Mouse (Mus musculus) limb, embryonic 13.5 days (tissue): ENCODE measurements around the gene Lrriq3. TPM values are rescaled to one million over a fixed set of nuclear protein-coding genes. Genes with fewer than 3 reads are reported as not detected.
A peak's percentile ranks its signal among the peaks of the same experiment; 100 is the strongest.

Experiments
- ATAC-seq: fragments of 200-750 bp; cut with Nextera tagmentation; 2 replicates; pipeline ENCODE4 v1.8.0; 2017; ENCODE audit warnings: low read depth, moderate number of reproducible peaks, moderate TSS enrichment; ENCODE audit not compliant: low FRiP score
- H3K27ac ChIP-seq: fragments of 300-500 bp; sonication (generic); 2 replicates; pipeline ENCODE4 v1.5.1; 2015; ENCODE audit warnings: inconsistent platforms, mild to moderate bottlenecking, moderate library complexity
- H3K27me3 ChIP-seq: fragments of 300-500 bp; sonication (generic); 2 replicates; pipeline ENCODE4 v1.6.1; 2015; ENCODE audit warnings: mild to moderate bottlenecking, inconsistent platforms
- H3K36me3 ChIP-seq: fragments of 300-500 bp; sonication (generic); 2 replicates; pipeline ENCODE4 v1.6.1; 2015; ENCODE audit warnings: inconsistent platforms, mild to moderate bottlenecking, moderate library complexity
- H3K4me1 ChIP-seq: fragments of 300-500 bp; sonication (generic); 2 replicates; pipeline ENCODE4 v1.6.1; 2015; ENCODE audit warnings: inconsistent platforms
- H3K4me2 ChIP-seq: fragments of 300-500 bp; sonication (generic); replicated peaks from 2 replicates; pipeline ENCODE4 v1.6.1; 2015; ENCODE audit warnings: inconsistent platforms, mild to moderate bottlenecking, moderate library complexity
- H3K4me3 ChIP-seq: fragments of 300-500 bp; sonication (generic); 2 replicates; pipeline ENCODE4 v1.5.1; 2015; ENCODE audit warnings: moderate library complexity, mild to moderate bottlenecking, inconsistent platforms
- H3K9ac ChIP-seq: fragments of 300-500 bp; sonication (generic); 2 replicates; pipeline ENCODE4 v1.6.1; 2015; ENCODE audit warnings: mild to moderate bottlenecking, inconsistent platforms
- H3K9me3 ChIP-seq: fragments of 300-500 bp; sonication (generic); 2 replicates; pipeline ENCODE4 v1.6.1; 2016; ENCODE audit warnings: inconsistent platforms
- WGBS: fragments of 180-500 bp; shearing (Covaris S2); methylation state at CpG from one replicate; pipeline ENCODE4 v1.1.7; 2015; 5-methylcytosine and 5-hydroxymethylcytosine counted together
- polyA plus RNA-seq: library from polyadenylated mRNA; unstranded; fragments of >200 nt; fragmentation: Nextera tagmentation; extraction: Ambion mirVana; gene quantifications from 2 replicates; pipeline ENCODE4 v1.2.1, GENCODE M21; 2015

Lrriq3 gene
- 1.1 and 1.3 TPM in 2 replicates for polyA plus RNA-seq

DNA sequence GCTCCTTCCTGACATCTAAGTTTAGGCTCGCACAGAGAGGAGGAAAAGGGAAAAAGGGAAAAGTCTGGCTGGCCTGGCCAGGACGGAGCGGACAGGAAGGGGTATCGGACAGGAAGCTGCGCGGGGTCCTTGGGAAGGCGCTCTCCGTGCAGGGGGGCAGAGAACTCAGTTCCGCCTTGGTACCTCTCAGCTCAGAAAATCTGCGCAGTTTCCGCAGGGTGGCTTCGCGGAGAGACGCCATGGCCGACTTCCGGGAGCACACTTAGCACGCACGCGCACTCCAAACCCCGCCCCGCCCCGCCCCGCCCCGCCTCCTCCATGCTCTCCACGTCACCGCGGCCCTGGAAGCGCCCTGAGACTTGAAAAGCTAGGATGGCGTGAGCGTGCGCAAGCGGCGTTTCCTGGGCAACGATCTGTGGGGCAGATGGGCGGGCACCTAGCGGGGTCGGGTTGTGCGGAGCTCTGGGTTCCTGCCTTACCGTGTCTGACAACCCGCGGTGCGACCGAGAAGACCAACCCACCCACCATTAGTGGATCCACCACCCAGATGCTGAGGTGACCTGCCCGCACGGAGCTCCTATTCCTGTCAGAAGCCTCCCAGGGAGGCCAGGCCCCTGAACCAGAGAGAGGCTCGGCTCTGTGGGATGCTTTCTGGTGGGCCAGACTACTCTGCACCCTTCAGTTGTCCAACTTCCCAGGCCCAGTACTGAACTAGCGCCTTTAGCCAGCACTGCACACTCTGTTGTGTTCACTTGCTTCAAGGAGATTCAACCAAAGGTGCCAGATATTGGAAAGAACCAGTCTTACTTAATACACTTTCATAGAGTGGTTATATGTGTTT lies at the start of gene Lrriq3, which contains the start of gene Fpgt:
Gene Lrriq3, plus strand, starts transcription at position 319 of the 841 bp plus-strand sequence.
Gene Fpgt, minus strand, starts transcription at position 288 of the 841 bp plus-strand sequence.
- ATAC-seq: peak; percentile 99

DNA sequence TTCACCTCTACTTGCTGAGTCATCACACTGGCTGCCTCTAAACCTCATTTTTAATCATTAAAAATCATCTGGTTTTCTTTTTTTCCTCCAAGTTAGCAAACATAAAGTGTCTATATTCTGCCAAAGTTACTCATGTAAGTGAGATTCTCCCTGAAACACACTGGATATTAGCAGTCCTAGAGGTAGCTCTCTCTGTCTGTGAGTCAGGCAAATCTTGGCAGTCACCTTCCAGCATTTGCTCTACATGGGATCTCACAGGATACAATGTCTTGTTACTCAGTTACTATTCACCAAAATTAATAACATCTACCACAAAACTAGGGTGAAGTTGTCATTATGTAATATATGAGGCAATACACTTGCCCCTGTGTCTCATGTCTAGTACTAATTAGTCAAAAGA lies 41.2 kb upstream of the Lrriq3 start:
- no peak overlapping the region for H3K4me3 ChIP-seq
- H3K36me3 ChIP-seq: no peaks in the 10 kb centered on the region
- H3K4me2 ChIP-seq: no peak overlapping the region
- H3K9ac ChIP-seq: no peak overlapping the region
- H3K9me3 ChIP-seq: no peaks in the 10 kb centered on the region
- no peak for ATAC-seq
- H3K4me1 ChIP-seq: no peaks in the 10 kb centered on the region
- H3K27ac ChIP-seq: no peak overlapping the region
- no peaks in the 10 kb centered on the region for H3K27me3 ChIP-seq

More for the DNA sequence above, at the start of gene Lrriq3, which contains the start of gene Fpgt:
- Histone ChIP-seq H3K4me1 (0 out of 2 replicates have a peak, but pooled peaks cover 5% of the 10 kb centered on the region), H3K27ac (peak within 1 kb of the TSS; percentile 82), H3K27me3 (no peaks in the 10 kb centered on the region), H3K9me3 (no peaks in the 10 kb centered on the region), H3K36me3 (no peaks in the 10 kb centered on the region), H3K9ac (peak within 1 kb of the TSS; percentile 75), H3K4me2 (peak within 1 kb of the TSS; percentile 66), H3K4me3 (peak within 1 kb of the TSS; percentile 64)
- under 1% methylated on average over 47 of the region's 47 CpGs for WGBS

DNA sequence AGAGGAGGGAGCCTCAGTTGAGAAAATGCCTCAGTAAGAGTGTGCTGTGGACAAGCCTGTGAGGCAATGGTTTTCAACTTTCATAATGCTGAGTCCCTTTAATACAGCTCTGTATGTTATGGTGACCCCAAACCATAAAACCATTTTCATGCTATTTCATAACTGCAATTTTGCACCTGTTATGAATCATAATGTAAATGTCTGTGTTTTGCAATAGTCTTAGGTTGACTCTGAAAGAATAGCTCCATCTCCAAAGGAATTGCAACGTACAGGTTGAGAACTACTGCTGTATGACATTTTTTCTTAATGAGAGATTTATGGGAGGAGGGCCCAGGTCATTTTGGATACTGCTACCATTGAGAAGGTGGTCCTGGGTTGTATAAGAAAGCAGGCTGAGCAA lies 40.0 kb upstream of the Lrriq3 start:
- Histone ChIP-seq H3K9me3 (no peaks in the 10 kb centered on the region), H3K36me3 (no peaks in the 10 kb centered on the region), H3K27ac (no peak overlapping the region), H3K9ac (no peak overlapping the region), H3K4me1 (no peaks in the 10 kb centered on the region), H3K4me3 (no peak overlapping the region), H3K27me3 (no peaks in the 10 kb centered on the region), H3K4me2 (no peak overlapping the region)
- WGBS: 64% methylated on average over 1 of the region's 1 CpGs
- ATAC-seq: no peak

DNA sequence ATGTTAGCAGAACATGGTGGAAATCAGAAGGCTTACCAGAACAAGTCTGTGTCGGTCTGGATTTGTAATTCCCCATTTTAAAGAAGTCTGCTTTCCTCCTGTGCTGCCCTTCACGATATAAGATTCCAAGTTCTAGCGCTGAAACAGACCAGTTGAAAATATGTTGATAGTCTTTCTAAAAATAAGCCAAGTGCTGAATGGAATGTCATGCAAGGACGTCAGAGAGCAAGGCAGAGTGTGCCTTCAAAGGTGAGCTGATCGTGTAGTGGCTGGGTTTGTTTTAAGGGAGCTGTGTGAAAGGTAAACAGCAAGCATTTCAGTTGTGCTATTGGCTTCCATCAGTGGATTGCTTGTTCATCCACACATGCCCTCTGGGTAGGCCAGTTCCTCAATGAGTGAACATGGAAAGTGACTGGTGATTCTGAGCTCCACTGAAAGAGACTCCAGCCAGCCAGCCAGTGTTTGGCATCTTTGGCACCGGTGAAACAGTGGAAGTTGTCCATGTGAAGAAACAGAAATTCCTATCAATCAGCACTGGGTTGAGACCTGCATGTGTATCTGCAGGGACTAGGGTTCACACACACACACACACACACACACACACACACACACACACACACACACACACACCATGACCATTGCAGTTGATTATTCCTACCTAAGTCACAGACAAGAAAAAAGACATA lies 37.9 kb upstream of the Lrriq3 start, which contains the start of gene Tnni3k:
Gene Tnni3k, minus strand, starts transcription at position 177 of the 686 bp plus-strand sequence.
- WGBS: 72% methylated on average over 6 of the region's 6 CpGs
- no peaks in the 10 kb centered on the region for H3K4me1 ChIP-seq
- no peak within 1 kb of the TSS for H3K27ac ChIP-seq
- H3K36me3 ChIP-seq: no peaks in the 10 kb centered on the region
- no peak within 1 kb of the TSS for H3K9ac ChIP-seq
- ATAC-seq: no peak
- no peak within 1 kb of the TSS for H3K4me2 ChIP-seq
- H3K4me3 ChIP-seq: no peak within 1 kb of the TSS
- no peaks in the 10 kb centered on the region for H3K9me3 ChIP-seq
- no peaks in the 10 kb centered on the region for H3K27me3 ChIP-seq

DNA sequence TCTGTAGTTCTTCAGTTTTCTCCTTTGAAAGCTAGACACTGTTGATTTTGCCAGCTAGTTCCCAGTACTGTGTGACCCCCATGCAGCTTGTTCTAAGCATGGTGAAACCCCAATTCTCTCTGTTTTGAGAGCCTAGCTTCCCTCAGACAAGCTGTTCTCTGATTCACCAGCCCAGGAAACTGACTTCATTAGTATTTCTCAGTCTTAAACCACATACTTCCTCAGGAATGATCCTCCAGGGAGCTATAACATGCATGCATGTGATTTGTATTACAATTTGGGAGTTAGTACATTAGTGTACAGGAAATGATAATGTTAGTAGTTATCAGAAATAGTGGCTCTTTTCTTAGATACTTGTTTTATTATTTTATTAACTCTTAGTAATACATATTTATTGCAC lies 36.6 kb upstream of the Lrriq3 start:
- Histone ChIP-seq H3K9me3 (no peaks in the 10 kb centered on the region), H3K4me3 (no peak overlapping the region), H3K4me1 (no peaks in the 10 kb centered on the region), H3K9ac (no peak overlapping the region), H3K27ac (no peak overlapping the region), H3K36me3 (no peaks in the 10 kb centered on the region), H3K4me2 (no peak overlapping the region), H3K27me3 (no peaks in the 10 kb centered on the region)
- ATAC-seq: no peak

DNA sequence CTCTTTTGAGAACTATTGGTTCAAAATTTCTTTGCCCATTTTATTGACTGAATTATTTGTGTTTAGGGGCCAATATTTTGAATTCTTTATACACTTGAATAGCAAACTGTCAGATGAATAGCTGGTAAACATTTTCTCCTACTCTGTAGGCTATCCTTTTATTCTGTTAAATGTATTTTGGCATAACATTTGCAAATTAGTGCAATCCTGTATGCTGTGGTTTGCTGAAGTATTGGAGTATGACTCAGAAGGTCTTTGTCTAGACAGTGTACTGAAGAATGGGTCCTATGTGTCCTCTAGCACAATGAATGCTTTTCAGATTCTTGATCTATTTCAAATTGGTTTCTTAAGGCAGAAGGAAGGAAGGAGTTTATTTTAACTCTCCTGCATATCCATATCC lies 35.7 kb upstream of the Lrriq3 start:
- Histone ChIP-seq H3K9me3 (no peaks in the 10 kb centered on the region), H3K4me1 (no peaks in the 10 kb centered on the region), H3K4me2 (no peak overlapping the region), H3K27ac (no peak overlapping the region), H3K4me3 (no peak overlapping the region), H3K27me3 (no peaks in the 10 kb centered on the region), H3K9ac (no peak overlapping the region), H3K36me3 (no peaks in the 10 kb centered on the region)
- ATAC-seq: no peak

DNA sequence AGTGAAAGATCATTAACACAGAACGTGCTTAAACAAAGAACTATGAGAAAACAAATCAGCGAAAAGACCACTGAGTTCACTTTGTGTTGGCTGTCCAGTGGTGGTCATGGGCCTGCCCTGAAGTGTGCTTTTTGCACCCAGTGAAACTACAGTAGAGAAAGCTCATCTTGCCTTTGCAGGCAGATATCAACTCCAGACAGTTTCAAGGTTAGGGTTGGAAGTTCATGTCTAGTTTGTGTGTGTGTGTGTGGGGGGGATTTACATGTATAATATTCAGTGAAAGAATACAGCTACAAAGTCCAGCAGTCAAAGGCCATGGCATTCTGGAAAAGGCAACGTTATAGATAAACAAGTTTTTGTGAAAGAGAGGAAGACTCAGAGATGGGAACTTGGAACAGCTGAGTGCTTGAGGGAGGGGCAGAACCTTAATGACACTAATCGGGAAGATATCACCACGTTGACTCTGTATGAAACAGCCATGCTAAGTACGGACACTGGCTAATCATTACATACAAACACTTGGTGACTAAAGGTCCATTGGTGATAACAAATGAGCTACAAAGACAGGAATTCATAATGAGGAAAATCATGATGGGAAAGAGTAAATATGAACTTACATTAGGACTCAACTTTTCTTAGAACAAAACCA lies 34.3 kb upstream of the Lrriq3 start:
- ATAC-seq: no peak
- Histone ChIP-seq H3K4me3 (no peak overlapping the region), H3K27me3 (no peaks in the 10 kb centered on the region), H3K27ac (no peak overlapping the region), H3K9me3 (no peaks in the 10 kb centered on the region), H3K36me3 (no peaks in the 10 kb centered on the region), H3K4me1 (no peaks in the 10 kb centered on the region), H3K9ac (no peak overlapping the region), H3K4me2 (no peak overlapping the region)
- WGBS: 78% methylated on average over 6 of the region's 6 CpGs

DNA sequence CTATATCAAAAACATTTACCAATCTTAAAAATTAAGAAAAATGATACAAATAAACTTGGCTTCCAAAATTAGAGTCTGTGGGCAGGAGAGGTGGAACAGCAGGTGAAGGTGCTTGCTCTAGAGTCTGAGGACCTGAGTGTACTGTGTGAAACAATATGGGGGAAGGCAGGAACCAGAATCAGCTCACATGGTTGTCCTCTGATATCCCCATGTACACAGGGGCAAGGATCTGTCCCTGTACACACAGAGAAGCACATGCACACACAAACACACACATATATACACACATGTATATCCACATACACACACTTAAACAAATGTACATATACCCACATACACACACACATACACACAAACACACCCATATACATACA lies 33.8 kb upstream of the Lrriq3 start:
- H3K4me3 ChIP-seq: no peak overlapping the region
- no peaks in the 10 kb centered on the region for H3K27me3 ChIP-seq
- H3K36me3 ChIP-seq: no peaks in the 10 kb centered on the region
- no peak overlapping the region for H3K9ac ChIP-seq
- no peaks in the 10 kb centered on the region for H3K9me3 ChIP-seq
- H3K27ac ChIP-seq: no peak overlapping the region
- ATAC-seq: no peak
- no peak overlapping the region for H3K4me2 ChIP-seq
- H3K4me1 ChIP-seq: no peaks in the 10 kb centered on the region

DNA sequence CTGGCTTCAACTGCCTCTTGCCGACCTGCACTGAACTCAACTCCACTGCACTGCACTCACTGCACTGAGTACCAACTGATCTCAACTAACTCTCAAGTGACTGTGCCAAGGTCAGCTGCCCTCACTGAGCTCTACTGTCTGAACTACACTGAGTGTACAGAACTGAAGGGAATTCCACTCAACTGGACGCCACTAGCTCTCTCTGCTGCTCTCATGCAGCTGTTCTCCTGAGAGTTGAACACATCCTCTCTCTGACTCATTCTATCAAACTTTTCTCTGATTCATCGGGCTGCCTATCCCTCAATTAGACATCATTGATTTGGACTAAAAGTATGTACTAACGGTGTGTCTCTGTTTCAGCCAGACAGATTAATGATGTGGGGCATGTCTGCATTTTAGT lies 15.3 kb upstream of the Lrriq3 start:
- Histone ChIP-seq H3K27ac (no peak overlapping the region), H3K9ac (no peak overlapping the region), H3K4me2 (no peak overlapping the region), H3K27me3 (0 out of 2 replicates have a peak, but pooled peaks cover 3% of the 10 kb centered on the region), H3K9me3 (no peaks in the 10 kb centered on the region), H3K4me3 (no peak overlapping the region), H3K4me1 (no peaks in the 10 kb centered on the region), H3K36me3 (no peaks in the 10 kb centered on the region)
- 82% methylated on average over 4 of the region's 4 CpGs for whole genome bisulfite sequencing
- no peak for ATAC-seq

DNA sequence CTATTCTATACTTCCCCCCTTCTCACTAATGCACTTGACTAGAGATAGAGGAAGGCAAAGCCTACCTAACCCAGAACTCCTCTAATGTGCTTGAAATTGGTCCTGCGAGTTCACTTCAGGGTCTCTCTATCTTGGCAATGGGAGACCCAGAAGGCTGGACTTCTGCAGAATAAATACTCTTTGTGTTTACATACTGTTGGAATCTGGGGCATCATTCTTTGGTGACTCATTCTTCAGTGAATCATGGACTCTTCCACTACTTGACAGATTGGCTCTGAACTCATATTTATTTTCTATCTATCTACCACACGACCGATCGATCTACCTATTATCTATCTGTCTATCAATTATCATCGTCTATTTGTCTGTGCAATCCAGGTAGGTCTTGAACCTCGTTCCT lies 1.2 kb upstream of the Lrriq3 start:
- Histone ChIP-seq H3K36me3 (peaks cover 9% of the 10 kb centered on the region), H3K27ac (no peak overlapping the region), H3K9ac (no peak overlapping the region), H3K27me3 (no peaks in the 10 kb centered on the region), H3K4me1 (0 out of 2 replicates have a peak, but pooled peaks cover 5% of the 10 kb centered on the region), H3K4me3 (peak overlapping the region; percentile 64), H3K4me2 (peak overlapping the region; percentile 66), H3K9me3 (no peaks in the 10 kb centered on the region)
- 95% methylated on average over 6 of the region's 6 CpGs for WGBS
- no peak for ATAC-seq

DNA sequence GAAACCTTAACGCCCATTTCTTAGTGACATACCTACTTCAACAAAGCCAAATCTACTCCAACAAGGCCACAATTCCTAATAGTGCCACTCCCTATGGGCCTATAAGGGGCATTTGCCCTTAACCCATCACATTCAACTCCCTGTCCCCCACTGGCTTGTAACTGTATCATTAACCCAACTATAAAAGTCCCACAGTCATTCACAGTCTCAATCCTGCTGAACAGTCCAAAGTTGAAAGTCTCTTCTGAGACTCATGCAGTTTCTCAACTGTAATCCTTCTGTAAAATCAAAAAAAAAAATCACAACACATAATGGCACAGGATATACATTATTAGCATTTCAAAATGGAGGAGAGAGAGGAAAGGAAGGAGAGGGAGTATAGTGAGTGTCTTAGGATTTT lies 6.0 kb downstream of the Lrriq3 start:
- H3K36me3 ChIP-seq: no peaks in the 10 kb centered on the region
- H3K9me3 ChIP-seq: no peaks in the 10 kb centered on the region
- no peaks in the 10 kb centered on the region for H3K4me1 ChIP-seq
- WGBS: 84% methylated on average over 1 of the region's 1 CpGs
- no peak overlapping the region for H3K4me2 ChIP-seq
- no peak for ATAC-seq
- H3K9ac ChIP-seq: no peak overlapping the region
- no peak overlapping the region for H3K4me3 ChIP-seq
- H3K27ac ChIP-seq: no peak overlapping the region
- no peaks in the 10 kb centered on the region for H3K27me3 ChIP-seq

DNA sequence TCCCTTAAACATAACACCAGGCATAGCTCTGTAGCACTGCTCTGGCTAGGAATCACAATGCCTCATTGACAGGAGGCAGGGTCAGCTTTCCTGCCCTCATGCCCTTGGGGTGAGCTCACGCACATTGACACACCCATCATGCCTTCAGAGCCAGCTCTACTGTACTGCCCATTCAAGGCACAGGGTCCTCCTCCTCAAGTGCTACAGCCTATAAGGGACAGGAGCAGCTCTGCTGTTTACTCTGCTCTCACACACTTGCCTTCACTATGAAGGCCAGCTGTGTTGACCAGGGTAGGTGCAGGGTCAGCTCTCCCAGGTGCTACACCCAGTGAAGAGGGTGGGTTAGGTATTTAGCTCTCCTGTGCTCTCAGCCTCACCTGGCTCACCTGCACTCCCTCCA lies 12.7 kb downstream of the Lrriq3 start:
- no peak for ATAC-seq

More for the DNA sequence above, 12.7 kb downstream of the Lrriq3 start:
- no peaks in the 10 kb centered on the region for H3K36me3 ChIP-seq
- no peak overlapping the region for H3K27ac ChIP-seq
- H3K9ac ChIP-seq: no peak overlapping the region
- H3K4me2 ChIP-seq: no peak overlapping the region
- H3K4me1 ChIP-seq: no peaks in the 10 kb centered on the region
- WGBS: 64% methylated on average over 1 of the region's 1 CpGs
- H3K9me3 ChIP-seq: no peaks in the 10 kb centered on the region
- no peak overlapping the region for H3K4me3 ChIP-seq
- no peaks in the 10 kb centered on the region for H3K27me3 ChIP-seq
